Mouse (Mus musculus): ENCODE measurements around the gene Efcab12. TPM values are rescaled to one million over a fixed set of nuclear protein-coding genes. Genes with fewer than 3 reads are reported as not detected.

Efcab12 gene
- polyA plus RNA-seq (2015; fragmentation: Nextera tagmentation; extraction: Ambion mirVana) = 0.12 and 0.27 TPM in 2 replicates

DNA sequence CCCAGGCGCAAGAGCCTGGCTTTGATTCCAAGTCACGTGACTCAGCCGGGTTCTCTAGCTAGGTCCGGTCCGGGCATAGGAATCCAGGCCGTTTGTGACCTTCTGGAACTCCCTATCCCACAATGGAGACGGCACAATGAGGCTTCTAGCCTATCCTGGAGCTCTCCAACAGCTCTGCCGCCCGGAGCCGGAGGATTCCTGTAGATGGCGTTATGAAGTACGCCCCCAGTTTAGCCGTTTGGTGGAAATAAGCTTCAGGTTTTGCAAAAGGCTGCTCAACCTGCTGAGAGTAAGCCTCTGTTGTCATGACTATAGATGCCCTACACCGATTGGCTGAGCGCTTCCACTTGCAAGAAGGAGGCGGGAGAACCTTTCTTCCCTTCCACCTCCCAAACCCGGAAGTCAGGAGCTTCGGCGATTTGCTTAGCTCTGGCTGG is at the start of gene Efcab12:
Gene Efcab12 (minus strand): TSS at position 252 of the 437 bp plus-strand sequence.

DNA sequence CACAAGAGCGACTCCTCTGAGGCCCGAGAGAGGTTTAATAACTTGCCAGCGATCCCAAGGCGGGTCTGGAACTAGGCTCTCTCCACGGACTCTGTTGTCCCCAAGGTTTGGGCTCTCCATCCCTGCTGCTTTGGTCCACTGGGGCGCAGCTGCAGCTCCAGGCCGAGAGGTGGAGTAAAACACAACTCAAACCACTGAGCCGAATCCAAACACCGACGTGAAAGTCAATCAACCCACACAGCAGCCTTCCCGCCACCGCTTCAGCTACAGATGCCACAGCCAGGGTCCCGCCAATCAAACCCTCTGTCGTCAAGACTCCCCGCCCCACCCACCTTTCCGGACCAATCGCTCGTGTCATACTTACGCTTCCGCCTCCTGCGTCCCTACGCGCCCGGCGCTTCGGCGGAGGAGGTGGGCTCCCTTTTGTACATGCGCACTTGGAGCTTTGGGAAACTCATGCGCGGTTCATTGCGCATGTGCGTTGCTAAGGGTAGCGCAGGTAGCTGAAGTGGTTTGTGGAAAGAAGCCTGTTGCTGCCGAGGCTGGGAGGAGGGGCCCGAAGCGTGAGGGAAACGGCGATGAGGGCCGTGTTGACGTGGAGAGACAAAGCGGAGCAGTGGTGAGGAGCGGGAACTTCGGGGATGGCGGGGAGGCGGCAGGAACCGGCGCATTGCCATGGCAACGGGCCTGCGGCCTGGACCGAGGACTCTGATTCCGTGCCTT is 15.0 kb upstream of the Efcab12 start, which contains the start of the genes Mbd4 and Ift122:
Gene Mbd4 (minus strand): TSS at position 281 of the 723 bp plus-strand sequence.
Gene Ift122 (plus strand): TSS at position 380 of the 723 bp plus-strand sequence.

DNA sequence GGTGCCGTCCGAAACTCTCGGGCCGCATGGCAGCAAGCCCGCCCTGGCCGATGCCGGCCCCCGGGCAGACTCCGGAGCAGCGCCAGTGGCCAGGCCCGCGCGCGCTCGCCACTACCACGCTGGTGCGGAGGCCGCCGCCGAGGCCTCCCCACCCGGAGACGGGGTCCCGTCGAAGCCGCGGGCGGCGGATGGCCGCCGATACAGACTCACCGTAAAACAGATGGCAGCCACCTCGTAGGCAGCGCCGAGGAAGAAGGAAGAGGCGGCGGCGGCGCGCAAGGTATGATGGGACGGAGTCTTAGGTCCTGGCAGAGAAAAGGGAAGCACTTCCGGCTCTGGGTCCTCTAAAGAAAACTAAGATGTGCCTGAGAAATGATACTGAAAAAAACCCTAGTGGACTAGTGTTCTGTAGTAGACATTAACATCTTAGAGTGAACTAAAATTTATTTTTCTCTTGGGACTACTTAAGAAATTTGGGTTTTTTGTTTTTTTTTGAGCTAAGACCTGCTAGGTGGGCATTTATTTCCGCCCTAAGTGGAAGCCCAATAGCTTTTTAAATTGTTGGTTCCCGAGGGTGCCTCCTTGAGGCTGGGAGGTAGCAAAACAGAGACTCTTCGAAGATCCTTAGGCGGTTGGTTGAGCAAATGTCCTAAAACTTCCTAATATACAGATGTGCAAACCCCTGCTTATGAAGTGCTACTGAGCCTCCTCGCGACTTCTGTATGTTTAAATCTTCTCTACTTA is 29.6 kb downstream of the Efcab12 start, which contains the start of gene Rpl32:
Gene Rpl32 (minus strand): TSS at position 260 of the 744 bp plus-strand sequence.

DNA sequence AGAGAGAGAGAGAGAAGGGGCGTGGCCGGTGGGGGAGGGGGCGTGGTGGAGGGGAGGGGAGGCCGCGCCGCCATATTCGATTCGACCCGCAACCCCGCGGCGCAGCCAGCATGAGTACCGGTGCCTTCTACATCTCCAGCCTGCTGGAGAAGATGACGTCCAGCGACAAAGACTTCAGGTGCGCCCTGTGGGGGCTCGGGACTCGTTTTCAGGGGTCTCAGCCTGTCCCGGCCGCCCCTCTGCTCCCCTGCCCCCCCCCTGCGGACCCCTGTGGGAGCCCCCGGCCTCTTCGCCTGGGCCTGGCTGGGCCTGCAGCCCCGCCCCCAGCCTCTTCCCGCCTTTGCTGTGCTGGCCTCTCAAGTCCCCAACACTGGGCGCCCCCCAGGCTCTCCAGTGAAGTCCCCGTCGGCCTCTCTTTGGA is 63.7 kb downstream of the Efcab12 start, which contains the start of gene Cand2:
Gene Cand2 (plus strand): TSS at position 38 of the 421 bp plus-strand sequence.

DNA sequence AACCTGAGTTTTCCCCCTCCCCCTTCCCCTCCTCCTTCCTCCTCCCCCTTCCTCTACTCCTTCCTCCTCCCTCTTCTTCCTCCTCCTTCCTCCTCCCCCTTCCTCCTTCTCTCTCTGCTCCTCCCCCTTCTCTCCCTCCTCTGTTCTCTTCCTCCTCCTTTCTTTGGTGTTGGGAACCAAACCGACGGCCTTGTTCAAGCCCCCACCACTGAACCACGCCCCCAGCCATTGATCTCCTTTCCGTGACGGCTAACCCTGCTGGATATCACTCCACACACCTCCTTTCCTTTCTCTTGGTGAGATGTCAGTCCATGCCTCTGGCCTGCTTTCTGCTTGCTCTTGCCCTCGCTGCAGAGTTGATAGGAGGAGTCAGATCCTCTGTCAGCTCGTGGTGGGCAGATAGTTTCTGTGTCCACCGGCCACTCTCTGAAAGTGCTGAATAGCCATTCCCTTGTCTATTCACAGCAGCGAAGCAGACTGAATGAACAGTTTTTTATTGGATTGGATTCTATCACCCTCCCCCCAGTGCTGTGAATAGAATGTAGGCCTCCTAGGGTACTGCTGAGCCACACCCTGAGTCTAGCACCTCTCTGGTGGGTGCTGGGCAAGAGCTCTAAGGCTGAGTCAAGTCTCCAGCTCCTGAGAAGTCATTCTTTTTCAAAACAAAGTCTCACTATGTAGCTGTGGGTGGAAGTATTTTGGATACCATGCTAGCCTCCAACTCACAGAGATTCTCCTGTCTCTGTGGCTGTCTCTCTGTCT is 76.0 kb downstream of the Efcab12 start, which contains the start of gene Tmem40:
Gene Tmem40 (minus strand): TSS at position 416 of the 762 bp plus-strand sequence.

Small RNA genes within 50 kb of the gene (microRNA-seq; reads per million reads assigned to microRNA genes)
- gene Mir7660 = 0.20 to 0.42 reads per million in 2 experiments

Other genes with a start within 250 kb of the Efcab12 start
- gene Mkrn2os, start 245.8 kb downstream of the Efcab12 start, polyA plus RNA-seq (2015; fragmentation: Nextera tagmentation; extraction: Ambion mirVana) = 0.37 and 0.44 TPM in 2 replicates
- 37.8 and 42.8 TPM in 2 replicates for gene Mkrn2, start 236.5 kb downstream of the Efcab12 start, polyA plus RNA-seq (2015; fragmentation: Nextera tagmentation; extraction: Ambion mirVana)
- 59.4 and 62.5 TPM in 2 replicates for gene Raf1, start 161.8 kb downstream of the Efcab12 start, polyA plus RNA-seq (2015; fragmentation: Nextera tagmentation; extraction: Ambion mirVana)
- gene Tmem40, start 76.0 kb downstream of the Efcab12 start, polyA plus RNA-seq (2015; fragmentation: Nextera tagmentation; extraction: Ambion mirVana) = 0.74 and 4.3 TPM in 2 replicates
- gene Cand2, start 63.9 kb downstream of the Efcab12 start, polyA plus RNA-seq (2015; fragmentation: Nextera tagmentation; extraction: Ambion mirVana) = 38.3 and 41.7 TPM in 2 replicates
- 1,517 and 1,545 TPM in 2 replicates for gene Rpl32, start 29.7 kb downstream of the Efcab12 start, polyA plus RNA-seq (2015; fragmentation: Nextera tagmentation; extraction: Ambion mirVana)
- 4.6 and 5.0 TPM in 2 replicates for gene Mbd4, start 15.0 kb upstream of the Efcab12 start, polyA plus RNA-seq (2015; fragmentation: Nextera tagmentation; extraction: Ambion mirVana)
- gene Ift122, start 15.1 kb upstream of the Efcab12 start, polyA plus RNA-seq (2015; fragmentation: Nextera tagmentation; extraction: Ambion mirVana) = 16.3 and 19.9 TPM in 2 replicates
- 0.10 and 0.29 TPM in 2 replicates for gene Rho, start 93.3 kb upstream of the Efcab12 start, polyA plus RNA-seq (2015; fragmentation: Nextera tagmentation; extraction: Ambion mirVana)
- not detected in 2 replicates for gene H1foo, start 106.5 kb upstream of the Efcab12 start, polyA plus RNA-seq (2015; fragmentation: Nextera tagmentation; extraction: Ambion mirVana)
- gene Plxnd1, start 156.6 kb upstream of the Efcab12 start, polyA plus RNA-seq (2015; fragmentation: Nextera tagmentation; extraction: Ambion mirVana) = 14.4 and 14.9 TPM in 2 replicates